Mouse (Mus musculus): ENCODE measurements around the gene D7Ertd443e. TPM values are rescaled to one million over a fixed set of nuclear protein-coding genes. Genes with fewer than 3 reads are reported as not detected.

D7Ertd443e gene
- total and polyA plus RNA-seq, 3 experiments = not detected

DNA sequence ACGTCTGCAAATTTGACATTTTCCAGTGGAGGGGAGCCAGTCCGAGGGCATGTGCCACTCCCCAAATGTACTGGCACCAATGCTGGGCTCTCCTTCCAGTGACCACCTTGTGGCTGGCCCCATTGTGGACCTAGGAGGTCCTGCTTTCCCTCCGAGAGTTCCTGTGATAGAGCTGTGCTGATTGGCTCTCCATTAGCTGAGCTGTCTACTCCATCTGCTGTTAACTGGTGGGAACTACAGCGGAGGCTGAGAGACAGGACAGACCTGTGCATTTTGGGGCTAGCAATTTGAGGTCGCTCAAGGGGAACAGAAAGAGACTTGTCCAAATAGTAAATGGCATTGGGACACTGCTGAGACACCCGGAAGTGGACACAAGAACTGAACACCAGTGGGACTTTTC lies 36.6 kb downstream of the D7Ertd443e start:
- Histone ChIP-seq H3K4me3 (replicated peaks in 1 of 3; ENCODE audit: low read depth in 2 of 3, low read length in 2 of 3, poor library complexity in 1 of 3) (no peak overlapping the region), H3K4me2 (ENCODE audit: insufficient read depth, low read depth, poor library complexity, severe bottlenecking) (no peak overlapping the region), H3K9me3 (replicated peaks; ENCODE audit: low read length) (peaks cover 78% of the 10 kb centered on the region), H3K4me1 (ENCODE audit: control insufficient read depth in 1 of 2, insufficient read depth in 2 of 2) (no peaks in the 10 kb centered on the region), H3K27ac (ENCODE audit: insufficient read depth, low read depth) (no peak overlapping the region), H3K9ac (ENCODE audit: insufficient read depth, low read depth) (no peak overlapping the region), H3K27me3 (replicated peaks) (no peaks in the 10 kb centered on the region), H3K79me2 (replicated peaks; ENCODE audit: control insufficient read depth, extremely low read depth, insufficient read depth, poor library complexity, severe bottlenecking) (no peaks in the 10 kb centered on the region), H3K36me3 (replicated peaks in 1 of 2; ENCODE audit: control insufficient read depth in 1 of 2, insufficient read depth in 1 of 2, low read length in 1 of 2) (no peaks in the 10 kb centered on the region)
- TF ChIP-seq RCOR1 (conservative IDR thresholded peaks at IDR 0.05; ENCODE audit: low read depth, low read length) (no peak), E2F4 (IDR thresholded peaks at IDR 0.05; ENCODE audit: insufficient replicate concordance, low read depth, low read length) (no peak), EP300 (IDR thresholded peaks at IDR 0.05; ENCODE audit: low read length) (no peak), TCF12 (IDR thresholded peaks at IDR 0.05; ENCODE audit: low read depth, low read length) (no peak)
- DNase-seq (ENCODE audit: extremely low read depth) = no peak
- dilution Hi-C loops (cut with MboI; ENCODE audit: extremely low pct_ligation_motif_present, extremely low pct_unique_long_range_greater_than_20kb, low sequenced_read_pairs) (no loop called here), in situ Hi-C loops (cut with MboI; ENCODE audit: low pct_ligation_motif_present, low pct_unique_long_range_greater_than_20kb, low sequenced_read_pairs) (no loop called here)

- no peak overlapping the region for H3K4me3 ChIP-seq (replicated peaks in 1 of 3; ENCODE audit: low read depth in 2 of 3, low read length in 2 of 3, poor library complexity in 1 of 3)
- peaks cover 67% of the 10 kb centered on the region for H3K9me3 ChIP-seq (replicated peaks; ENCODE audit: low read length)
- no peaks in the 10 kb centered on the region for H3K27me3 ChIP-seq (replicated peaks)
- no peaks in the 10 kb centered on the region for H3K79me2 ChIP-seq (replicated peaks; ENCODE audit: control insufficient read depth, extremely low read depth, insufficient read depth, poor library complexity, severe bottlenecking)
- no peak overlapping the region for H3K4me2 ChIP-seq (ENCODE audit: insufficient read depth, low read depth, poor library complexity, severe bottlenecking)
- H3K9ac ChIP-seq (ENCODE audit: insufficient read depth, low read depth) = no peak overlapping the region
- TF ChIP-seq MXI1 (IDR thresholded peaks at IDR 0.05; ENCODE audit: low read depth, low read length) (no peak), TBP (conservative IDR thresholded peaks at IDR 0.05; ENCODE audit: low read depth, low read length) (no peak), POLR2AphosphoS2 (IDR thresholded peaks at IDR 0.05; ENCODE audit: low read depth, low read length) (no peak), MAX (IDR thresholded peaks at IDR 0.05; ENCODE audit: low read length) (no peak), POLR2A (IDR thresholded peaks at IDR 0.05; ENCODE audit: low read depth, low read length) (no peak), ZC3H11A (IDR thresholded peaks at IDR 0.05; ENCODE audit: low read depth, low read length) (no peak), PAX5 (IDR thresholded peaks at IDR 0.05; ENCODE audit: low read length) (no peak), SMC3 (IDR thresholded peaks at IDR 0.05; ENCODE audit: low read depth, low read length) (no peak), MAFK (IDR thresholded peaks at IDR 0.05; ENCODE audit: insufficient replicate concordance, low read length) (no peak), UBTF (IDR thresholded peaks at IDR 0.05; ENCODE audit: low read depth, low read length) (no peak), ETS1 (conservative IDR thresholded peaks at IDR 0.05; ENCODE audit: low read depth, low read length) (no peak), ZMIZ1 (IDR thresholded peaks at IDR 0.05; ENCODE audit: low read depth, low read length) (no peak), CHD2 (IDR thresholded peaks at IDR 0.05; ENCODE audit: low read length) (no peak), RAD21 (IDR thresholded peaks at IDR 0.05; ENCODE audit: low read depth, low read length) (no peak), EP300 (IDR thresholded peaks at IDR 0.05; ENCODE audit: low read length) (no peak)
- in situ Hi-C loops (cut with MboI; ENCODE audit: low pct_ligation_motif_present, low pct_unique_long_range_greater_than_20kb, low sequenced_read_pairs) (no loop called here), dilution Hi-C loops (cut with MboI; ENCODE audit: extremely low pct_ligation_motif_present, extremely low pct_unique_long_range_greater_than_20kb, low sequenced_read_pairs) (no loop called here)
- H3K27ac ChIP-seq (ENCODE audit: insufficient read depth, low read depth) = no peak overlapping the region
- no peaks in the 10 kb centered on the region for H3K4me1 ChIP-seq (ENCODE audit: control insufficient read depth in 1 of 2, insufficient read depth in 2 of 2)
- H3K36me3 ChIP-seq (replicated peaks in 1 of 2; ENCODE audit: control insufficient read depth in 1 of 2, insufficient read depth in 1 of 2, low read length in 1 of 2) = no peaks in the 10 kb centered on the region
- DNase-seq (ENCODE audit: extremely low read depth) = no peak
Measured at GRCm38 (mm10) chr7:134342202-134342601, 43.3 kb downstream of the D7Ertd443e start.

All from CH12.LX (cell line).